Mouse (Mus musculus): ENCODE data around the gene Ear1.
A peak's percentile ranks its signal among the peaks of the same experiment; 100 is the strongest.
"Not testable (repeated sequence)": the region's sequence is repeated elsewhere in the genome, so short reads cannot be mapped to it uniquely, and the experiment has no call there.

Ear1 gene

DNA sequence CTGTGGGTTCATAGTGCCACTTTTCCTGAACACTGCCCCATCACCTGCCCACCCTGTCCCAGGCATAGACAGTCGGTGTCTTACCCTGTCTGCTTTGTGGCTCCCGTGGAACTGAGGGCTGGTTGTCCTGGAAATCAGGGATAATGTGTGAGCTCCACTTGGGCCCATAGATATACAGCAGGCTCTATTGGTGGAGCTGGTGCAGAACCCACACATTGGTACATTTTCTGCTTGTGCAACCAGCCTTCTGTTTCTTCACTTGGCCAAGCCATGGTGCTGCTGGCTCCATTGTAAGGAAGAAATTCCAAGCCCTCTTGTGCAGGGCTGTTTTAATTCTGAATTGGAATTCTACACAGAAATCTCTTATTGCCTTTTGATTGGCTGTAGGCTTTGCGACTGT, at the start of gene Ear1:
Gene Ear1, minus strand, starts transcription at position 101 of the 400 bp plus-strand sequence.
- not testable (repeated sequence) for DNase-seq

DNA sequence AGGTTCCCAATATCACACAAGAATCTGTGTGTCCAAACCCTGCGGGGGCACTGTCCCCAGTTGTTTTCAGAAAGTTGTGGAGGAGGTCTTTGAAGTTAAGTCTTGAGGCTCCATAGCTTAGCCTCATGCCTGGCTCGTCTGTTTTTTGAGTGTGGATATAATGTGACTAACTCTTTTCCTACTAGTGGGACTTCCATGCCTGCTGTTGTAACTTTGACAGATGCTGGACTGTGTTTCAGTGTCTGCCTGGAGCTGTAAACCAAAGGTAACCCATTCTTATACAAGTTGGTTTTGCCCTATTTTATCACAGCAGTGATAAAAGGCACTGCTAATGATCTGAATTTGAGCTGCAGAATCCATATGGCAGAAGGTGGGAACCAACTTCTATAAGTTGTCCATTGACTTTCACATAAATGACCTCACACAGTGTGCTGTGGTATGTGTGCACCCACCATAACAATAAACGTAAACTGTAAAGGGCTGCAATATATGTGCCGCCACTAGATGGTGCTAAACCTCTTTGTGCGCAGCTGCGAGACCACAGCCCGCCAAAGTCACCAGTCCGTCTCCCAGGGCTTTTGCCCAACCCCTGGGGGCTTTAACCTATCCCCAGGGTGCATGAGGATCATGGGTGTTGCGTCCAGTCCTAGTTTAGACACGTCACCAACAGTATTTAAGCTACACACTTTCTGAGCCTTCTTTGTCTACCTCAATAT, 49.5 kb upstream of the Ear1 start, which contains the start of gene Gm8113:
Gene Gm8113, plus strand, starts transcription at position 703 of the 716 bp plus-strand sequence.
- DNase-seq: peak; percentile 32 to 33

DNA sequence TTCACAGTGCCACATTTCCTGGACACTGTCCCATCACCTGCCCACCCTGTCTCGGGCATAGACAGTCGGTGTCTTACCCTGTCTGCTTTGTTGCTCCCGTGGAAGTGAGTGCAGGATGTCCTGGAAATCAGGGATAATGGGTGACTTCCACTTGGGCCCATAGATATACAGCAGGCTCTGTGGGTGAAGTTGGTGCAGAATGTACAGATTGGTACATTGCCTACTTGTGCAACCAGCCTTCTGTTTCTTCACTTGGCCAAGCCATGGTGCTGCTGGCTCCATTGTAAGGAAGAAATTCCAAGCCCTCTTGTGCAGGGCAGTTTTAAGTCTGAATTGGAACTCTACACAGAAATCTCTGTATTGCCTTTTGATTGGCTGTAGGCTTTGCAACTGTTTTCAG, 48.1 kb upstream of the Ear1 start, which contains the start of gene Ear10:
Gene Ear10, minus strand, starts transcription at position 101 of the 400 bp plus-strand sequence.
- not testable (repeated sequence) for DNase-seq

DNA sequence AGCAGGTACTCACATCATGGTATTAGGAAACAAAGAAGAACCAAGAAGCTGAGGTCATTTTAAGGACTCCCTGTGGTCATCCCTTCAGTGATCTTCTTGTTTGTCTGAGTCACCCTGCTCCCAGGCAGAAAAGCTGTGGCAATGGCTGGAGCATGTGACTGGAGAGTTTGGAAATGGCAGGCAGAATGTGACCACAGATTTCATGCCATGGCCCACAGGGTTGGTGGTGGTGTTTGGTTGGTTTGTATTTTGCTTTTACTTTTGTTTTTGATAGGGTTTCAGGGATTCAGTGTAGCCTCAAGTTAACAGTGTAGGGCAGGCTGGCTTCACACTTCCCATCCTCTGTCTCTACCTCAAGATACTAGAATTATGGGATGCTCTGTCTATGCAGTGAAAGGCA, 42.9 kb upstream of the Ear1 start:
- DNase-seq: not testable (repeated sequence)

DNA sequence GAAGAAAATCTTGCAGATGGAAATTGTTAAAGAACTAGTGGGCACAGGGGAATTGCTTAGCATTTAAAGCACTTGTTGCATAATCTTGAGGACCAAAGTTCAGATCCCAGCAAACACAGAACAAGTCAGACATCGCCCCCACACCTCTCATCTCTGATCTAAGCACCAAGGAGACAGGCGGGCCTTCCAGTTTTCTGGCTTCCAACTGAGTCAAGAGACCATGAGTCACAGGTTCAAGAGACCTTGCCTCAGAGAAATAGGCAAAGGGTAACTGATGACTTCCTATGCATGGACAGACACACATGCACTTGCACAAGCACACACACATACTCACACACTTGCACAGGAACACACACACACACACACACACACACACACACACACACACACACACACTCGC, 23.3 kb upstream of the Ear1 start:
- DNase-seq: not testable (repeated sequence)

DNA sequence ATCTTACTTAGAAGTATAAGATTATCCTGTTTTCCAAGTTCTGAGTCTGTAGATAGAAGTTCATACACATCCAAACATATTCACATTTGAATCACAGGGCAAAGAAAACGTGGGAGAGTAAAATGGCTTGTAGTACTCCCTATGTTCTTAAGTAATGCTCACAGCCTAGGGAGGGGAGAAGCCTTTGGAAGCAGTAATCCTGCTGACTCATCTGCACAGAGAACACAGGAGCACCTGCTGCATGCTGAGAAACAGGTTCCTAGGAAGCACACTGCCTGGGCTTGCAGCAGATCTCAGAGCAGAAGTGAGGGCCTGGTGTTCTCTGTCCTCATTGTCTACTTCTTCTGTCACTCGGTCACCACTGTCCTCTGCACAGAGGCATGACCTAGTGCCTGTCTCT, 20.0 kb upstream of the Ear1 start:
- not testable (repeated sequence) for DNase-seq

DNA sequence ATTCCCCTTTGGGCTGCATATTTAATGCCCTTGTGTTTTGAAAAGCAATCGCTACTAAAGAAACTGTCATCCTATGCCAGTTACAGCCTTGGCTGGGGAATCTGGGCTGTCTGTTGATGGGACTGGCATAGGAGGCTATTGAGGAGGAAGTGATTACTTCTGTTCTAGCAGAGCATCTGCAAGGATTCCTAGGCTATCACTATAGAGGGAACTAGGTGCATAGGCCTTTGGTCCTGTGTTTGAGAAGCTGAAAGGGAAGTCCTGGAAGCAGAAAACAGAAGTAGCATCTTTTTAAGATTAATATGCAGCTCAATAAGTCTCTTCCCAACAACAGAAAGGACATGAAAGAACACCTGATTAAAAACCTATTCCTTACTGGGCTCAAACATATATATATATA, 16.0 kb upstream of the Ear1 start:
- not testable (repeated sequence) for DNase-seq

DNA sequence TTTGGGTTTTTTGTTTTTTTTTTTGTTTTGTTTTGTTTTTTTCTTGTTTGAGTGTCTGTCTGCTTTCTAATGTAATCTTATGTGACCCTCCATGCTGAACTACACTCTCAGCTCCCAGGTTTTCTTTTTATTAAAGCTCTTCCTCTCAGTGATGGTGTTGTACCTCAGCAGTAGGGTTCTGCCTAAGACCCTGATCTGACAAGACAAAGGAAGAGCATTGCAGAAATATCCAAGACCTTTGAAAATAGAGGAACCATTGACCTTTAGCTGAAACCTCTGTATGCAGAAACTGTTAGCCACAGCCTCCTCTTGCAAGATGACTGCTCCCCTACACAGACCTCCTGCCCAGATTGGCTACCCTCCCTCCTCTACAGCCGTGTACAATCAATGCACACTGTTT, 10.9 kb upstream of the Ear1 start:
- DNase-seq: not testable (repeated sequence)

DNA sequence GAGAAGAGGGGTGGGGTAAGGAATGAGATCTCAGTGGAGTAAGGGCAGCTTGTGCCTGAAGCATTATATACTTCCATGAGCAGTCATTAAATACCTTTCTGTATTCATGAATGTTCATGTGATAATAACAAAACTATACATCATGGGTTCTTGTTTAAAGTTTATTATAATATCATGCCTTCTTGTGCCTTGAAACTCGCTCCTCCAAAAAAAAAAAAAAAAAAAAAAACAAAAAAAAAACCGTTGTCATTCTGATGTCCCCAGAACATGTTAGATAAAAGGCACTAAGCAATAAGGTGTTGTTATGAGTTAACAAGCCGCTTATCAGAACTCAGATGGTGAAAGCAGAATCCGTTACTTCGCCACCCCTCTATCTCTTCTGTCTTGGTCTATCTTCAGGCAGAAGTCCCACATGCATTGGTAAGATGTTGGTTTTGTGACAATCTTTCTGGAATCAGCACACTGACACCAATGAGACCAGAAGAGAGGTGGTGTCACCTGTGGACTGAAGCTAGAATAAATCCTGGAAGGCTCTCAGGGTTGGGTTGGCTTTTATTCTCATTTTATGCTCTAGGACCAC, 4.7 kb upstream of the Ear1 start:
- not testable (repeated sequence) for DNase-seq

DNA sequence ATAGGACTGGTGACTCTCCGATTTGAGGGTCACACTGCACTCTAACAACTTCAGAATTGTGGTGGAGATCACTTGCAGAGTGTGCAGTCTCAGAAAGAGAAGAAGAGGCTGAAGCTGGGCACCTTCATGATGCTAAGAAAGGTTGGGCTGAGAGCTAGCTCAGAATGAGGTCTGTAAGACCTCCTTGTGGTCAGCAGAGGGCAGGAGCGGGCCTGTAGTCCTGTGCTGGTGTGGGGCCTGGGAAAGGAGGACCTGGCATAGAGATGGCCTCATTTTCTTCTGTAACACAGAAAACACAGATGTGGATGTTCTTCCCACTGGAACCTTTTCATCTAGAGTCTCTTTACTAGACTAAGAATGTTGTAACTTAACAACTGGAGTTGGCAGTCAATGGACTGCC, 2.5 kb upstream of the Ear1 start:
- not testable (repeated sequence) for DNase-seq

DNA sequence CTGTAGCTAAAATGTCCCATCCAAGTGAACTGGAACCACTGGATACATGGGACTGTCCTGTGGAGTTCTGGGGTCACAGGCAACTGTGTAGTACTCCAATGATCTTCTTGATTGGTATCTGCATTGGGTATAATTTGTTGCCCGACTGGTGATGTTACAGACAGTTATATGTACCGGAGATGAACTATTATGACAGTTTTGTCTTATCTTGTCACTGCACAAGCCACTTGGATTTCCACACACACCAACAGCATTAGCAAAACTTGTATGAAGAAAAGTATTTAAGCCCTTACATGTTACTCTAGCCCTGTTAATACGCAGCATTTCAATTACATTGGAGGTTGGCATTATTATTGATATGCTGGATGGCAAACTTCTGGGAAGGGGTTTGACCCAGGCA, 455 bp downstream of the Ear1 start:
- not testable (repeated sequence) for DNase-seq

DNA sequence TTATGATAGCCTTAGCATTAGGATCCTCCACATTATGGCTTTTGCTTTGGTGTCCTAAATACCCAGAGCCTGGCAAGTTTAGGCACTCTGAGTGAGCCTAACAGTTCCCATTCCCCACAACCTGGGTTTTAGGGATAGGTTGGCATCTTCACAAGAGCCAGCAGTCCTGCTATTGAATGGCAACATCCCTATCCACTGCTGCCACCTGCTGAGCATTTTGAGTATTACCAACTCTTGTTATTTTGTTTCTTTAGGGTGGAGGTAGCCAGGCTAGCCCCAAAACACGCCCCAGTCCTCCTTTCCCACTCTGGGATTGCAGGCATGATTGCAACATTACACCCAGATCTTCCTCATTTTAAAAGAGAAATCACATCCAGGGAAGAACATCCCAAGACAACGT, 14.8 kb downstream of the Ear1 start:
- peak in 1 of 2 experiments; percentile 0 for DNase-seq

DNA sequence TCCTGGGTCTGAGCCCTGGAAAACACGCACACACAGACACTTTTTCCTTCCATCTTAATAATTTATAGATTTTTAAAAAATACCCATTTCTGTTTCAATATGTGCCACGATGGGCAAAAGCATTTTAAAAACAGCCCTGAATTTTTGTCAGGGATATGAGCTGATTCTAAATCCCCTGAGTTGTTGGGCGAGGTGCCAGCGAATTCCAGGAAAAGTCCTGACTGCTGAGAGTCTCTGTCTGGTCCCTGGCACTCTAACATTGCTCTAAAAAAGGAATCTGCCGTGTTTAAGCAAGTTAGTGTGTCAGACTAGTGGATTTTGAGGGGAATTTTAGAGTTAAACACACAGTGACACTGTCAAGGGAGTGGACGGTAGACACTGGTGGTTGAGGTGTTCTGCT, 15.9 kb downstream of the Ear1 start:
- not testable (repeated sequence) for DNase-seq

DNA sequence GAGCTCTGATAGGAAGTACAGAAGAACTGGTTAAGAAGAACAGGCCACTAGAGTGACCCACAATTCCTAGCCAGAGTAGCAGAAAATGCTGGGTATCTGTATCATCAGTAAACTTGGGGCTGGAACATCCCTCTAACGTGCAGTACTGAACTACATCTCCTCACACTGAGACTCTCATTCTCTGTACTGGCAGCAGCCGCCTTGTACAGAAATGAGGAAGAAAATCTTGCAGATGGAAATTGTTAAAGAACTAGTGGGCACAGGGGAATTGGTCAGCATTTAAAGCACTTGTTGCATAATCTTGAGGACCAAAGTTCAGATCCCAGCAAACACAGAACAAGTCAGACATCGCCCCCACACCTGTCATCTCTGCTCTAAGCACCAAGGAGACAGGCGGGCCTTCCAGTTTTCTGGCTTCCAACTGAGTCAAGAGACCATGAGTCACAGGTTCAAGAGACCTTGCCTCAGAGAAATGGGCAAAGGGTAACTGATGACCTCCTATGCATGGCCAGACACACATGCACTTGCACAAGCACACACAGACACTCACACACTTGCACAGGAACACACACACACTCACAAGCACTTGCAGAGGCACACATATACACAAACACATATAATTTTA, 31.3 kb downstream of the Ear1 start:
- DNase-seq: not testable (repeated sequence)

DNA sequence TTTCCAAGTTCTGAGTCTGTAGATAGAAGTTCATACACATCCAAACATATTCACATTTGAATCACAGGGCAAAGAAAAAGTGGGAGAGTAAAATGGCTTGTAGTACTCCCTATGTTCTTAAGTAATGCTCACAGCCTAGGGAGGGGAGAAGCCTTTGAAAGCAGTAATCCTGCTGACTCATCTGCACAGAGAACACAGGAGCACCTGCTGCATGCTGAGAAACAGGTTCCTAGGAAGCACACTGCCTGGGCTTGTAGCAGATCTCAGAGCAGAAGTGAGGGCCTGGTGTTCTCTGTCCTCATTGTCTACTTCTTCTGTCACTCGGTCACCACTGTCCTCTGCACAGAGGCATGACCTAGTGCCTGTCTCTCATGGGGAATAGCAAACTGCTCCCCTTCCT, 34.3 kb downstream of the Ear1 start:
- not testable (repeated sequence) for DNase-seq

DNA sequence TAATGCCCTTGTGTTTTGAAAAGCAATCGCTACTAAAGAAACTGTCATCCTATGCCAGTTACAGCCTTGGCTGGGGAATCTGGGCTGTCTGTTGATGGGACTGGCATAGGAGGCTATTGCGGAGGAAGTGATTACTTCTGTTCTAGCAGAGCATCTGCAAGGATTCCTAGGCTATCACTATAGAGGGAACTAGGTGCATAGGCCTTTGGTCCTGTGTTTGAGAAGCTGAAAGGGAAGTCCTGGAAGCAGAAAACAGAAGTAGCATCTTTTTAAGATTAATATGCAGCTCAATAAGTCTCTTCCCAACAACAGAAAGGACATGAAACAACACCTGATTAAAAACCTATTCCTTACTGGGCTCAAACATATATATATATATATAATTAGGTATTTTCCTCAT, 40.0 kb downstream of the Ear1 start:
- DNase-seq: not testable (repeated sequence)

DNA sequence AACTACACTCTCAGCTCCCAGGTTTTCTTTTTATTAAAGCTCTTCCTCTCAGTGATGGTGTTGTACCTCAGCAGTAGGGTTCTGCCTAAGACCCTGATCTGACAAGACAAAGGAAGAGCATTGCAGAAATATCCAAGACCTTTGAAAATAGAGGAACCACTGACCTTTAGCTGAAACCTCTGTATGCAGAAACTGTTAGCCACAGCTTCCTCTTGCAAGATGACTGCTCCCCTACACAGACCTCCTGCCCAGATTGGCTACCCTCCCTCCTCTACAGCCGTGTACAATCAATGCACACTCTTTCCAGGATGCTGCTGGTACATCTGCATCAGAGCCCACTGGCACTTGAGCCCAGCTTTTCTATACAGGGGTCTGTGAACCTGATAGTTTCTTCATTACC, 44.9 kb downstream of the Ear1 start:
- DNase-seq: not testable (repeated sequence)

DNA sequence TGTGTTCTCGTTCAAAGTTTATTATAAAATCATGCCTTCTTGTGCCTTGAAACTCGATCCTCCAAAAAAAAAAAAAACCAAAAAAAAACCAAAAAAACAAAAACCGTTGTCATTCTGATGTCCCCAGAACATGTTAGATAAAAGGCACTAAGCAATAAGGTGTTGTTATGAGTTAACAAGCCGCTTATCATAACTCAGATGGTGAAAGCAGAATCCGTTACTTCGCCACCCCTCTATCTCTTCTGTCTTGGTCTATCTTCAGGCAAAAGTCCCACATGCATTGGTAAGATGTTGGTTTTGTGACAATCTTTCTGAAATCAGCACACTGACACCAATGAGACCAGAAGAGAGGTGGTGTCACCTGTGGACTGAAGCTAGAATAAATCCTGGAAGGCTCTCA, 51.1 kb downstream of the Ear1 start:
- not testable (repeated sequence) for DNase-seq

DNA sequence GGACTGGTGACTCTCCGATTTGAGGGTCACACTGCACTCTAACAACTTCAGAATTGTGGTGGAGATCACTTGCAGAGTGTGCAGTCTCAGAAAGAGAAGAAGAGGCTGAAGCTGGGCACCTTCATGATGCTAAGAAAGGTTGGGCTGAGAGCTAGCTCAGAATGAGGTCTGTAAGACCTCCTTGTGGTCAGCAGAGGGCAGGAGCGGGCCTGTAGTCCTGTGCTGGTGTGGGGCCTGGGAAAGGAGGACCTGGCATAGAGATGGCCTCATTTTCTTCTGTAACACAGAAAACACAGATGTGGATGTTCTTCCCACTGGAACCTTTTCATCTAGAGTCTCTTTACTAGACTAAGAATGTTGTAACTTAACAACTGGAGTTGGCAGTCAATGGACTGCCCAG, 53.4 kb downstream of the Ear1 start:
- DNase-seq: not testable (repeated sequence)

DNA sequence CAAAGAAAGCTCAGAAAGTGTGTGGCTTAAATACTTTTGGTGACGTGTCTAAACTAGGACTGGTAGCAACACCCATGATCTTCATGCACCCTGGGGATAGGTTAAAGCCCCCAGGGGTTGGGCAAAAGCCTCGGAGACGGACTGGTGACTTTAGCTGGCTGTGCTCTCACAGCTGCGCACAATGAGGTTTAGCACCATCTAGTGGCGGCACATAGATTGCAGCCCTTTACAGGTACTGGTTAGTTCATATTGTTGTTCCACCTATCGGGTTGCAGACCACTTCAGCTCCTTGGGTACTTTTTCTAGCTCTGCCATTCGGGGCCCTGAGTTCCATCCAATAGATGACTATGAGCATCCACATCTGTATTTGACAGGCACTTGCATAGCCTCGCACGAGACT, 62.9 kb downstream of the Ear1 start:
- peak; percentile 8 to 14 for DNase-seq

DNA sequence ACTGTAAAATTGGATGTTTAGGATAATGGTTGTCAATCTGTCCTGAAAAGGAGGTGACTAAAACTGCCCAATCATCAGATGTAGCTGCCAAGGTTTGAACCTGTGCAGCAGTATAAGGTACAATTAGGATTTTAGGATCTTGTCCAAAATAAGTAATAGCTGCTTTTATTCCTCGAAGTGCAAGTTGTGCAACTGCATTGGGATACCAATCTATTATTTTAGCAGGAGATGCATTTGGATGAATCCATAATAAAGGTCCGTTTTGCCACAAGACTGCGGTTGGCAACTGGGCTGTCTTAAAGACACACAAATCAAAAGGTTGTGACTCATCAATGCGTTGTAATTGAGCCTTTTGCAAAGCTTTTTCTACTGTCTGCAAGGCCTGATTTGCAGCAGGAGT, 67.2 kb downstream of the Ear1 start:
- not testable (repeated sequence) for DNase-seq

DNA sequence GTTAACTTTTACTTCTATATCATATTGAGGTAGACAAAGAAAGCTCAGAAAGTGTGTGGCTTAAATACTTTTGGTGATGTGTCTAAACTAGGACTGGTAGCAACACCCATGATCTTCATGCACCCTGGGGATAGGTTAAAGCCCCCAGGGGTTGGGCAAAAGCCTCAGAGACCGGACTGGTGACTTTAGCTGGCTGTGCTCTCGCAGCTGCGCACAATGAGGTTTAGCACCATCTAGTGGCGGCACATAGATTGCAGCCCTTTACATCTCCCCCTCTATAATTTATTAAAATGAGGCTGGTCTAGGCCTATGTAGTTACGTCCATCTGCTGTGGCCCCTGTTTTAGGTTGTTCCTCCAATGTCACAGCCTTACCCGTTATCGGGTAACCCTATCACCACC, 70.9 kb downstream of the Ear1 start:
- not testable (repeated sequence) for DNase-seq

DNA sequence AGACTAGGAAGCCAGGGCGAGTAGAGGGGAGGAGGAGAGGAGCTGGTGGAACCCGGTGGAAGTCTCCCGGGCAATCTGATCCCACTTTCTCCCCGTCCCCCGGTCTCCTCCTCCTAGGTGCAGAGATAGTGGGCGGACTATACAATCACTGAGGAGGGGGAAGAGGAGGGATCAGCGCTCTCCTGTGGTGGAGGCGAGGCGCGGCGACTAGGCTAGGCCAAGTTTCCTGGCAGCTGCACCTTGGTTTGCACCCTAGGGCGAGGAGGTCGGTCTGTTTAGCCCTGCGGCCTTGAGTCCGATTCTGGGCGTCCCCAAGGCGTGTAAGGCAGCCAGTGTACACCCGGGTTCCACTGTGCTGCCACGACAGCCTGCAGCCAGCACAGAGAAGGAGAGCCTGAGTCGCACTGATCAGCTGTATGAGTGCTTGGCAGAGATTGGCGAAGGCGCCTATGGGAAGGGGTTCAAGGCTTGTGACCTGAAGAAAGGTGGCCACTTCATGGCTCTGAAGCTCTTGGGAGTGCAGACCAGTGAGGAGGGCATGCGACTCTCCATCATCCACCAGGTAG, 78.3 kb downstream of the Ear1 start:
- not testable (repeated sequence) for DNase-seq
